Mouse (Mus musculus): ENCODE data around the gene Prkaca.

Gene Prkaca

GRCm38 (mm10) chr8:84039050-84039449 is 66.3 kb downstream of the Prkaca start:
- DNase-seq (ENCODE audit: low spot score), result peak; percentile 57

DNA sequence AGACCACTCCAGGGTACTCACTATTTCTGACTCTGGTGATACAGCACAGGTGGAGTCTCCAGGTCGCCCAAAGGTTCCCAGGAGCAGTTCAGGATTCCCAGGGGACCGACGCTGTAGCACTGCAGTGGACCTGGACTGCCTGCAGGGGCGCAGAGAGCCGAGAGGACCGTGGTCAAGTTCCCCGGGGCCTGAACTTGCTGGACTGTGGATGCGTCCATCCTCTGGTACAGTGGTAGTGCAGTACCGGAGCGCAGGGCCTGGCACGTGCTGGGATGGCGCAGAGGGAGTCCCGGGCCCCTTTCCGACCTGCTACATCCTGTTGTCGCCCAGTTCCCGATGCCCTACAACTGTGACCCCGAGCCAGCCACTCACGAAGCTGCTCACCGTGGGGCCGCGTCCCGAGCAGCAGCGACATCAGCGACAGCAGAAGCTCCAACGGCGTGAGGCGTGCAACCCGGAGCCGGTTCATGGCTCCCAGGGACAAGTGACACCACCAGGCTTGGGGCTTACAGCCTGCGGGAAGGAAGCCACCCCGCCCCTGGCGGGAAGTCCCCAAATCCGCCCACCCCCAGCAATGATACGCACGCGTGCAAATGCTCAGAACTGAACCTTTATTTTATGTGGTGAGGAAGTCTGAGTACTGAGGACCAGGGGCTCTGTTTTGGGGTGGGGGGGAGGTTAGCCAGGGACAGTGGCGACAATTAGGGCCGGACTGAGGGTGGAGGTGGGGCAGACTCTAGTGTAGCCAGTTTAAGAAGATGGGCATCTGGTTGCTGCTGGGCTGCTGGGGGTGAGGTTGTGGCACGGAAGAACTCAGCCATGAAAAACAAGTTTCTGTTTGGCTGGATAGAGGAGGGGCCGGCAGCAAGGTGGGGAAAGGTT is 69.5 kb downstream of the Prkaca start, which contains the start of gene Il27ra:
Il27ra (minus strand) TSS at position 524 of the 882 bp plus-strand sequence.
- no peak for DNase-seq (ENCODE audit: low spot score)

- DNase-seq (ENCODE audit: low spot score), result no peak
These were observed 70.2 kb downstream of the Prkaca start for GRCm38 (mm10) chr8:84042948-84043342.

GRCm38 (mm10) chr8:84044103-84044502 is 71.3 kb downstream of the Prkaca start:
- DNase-seq (ENCODE audit: low spot score), result no peak

- no peak for DNase-seq (ENCODE audit: low spot score)
These were observed 72.1 kb downstream of the Prkaca start, which contains the start of gene Rln3 for GRCm38 (mm10) chr8:84044900-84045299. Gene Rln3, minus strand, starts transcription at chr8:84045000.
